Mouse (Mus musculus) stomach, postnatal 0 days (tissue): ENCODE measurements around the gene Taf6.

Experiments used
- CTCF ChIP-seq: IDR thresholded peaks from 2 replicates; pipeline ENCODE4 v1.5.1; 2016; ENCODE audit warnings: antibody characterized with exemption, low read depth, mild to moderate bottlenecking, moderate library complexity
- EP300 ChIP-seq: optimal IDR thresholded peaks from 2 replicates; pipeline ENCODE3; 2016; ENCODE audit warnings: antibody characterized with exemption

- no peak for TF ChIP-seq CTCF
- TF ChIP-seq EP300: no peak
These were observed 38.4 kb upstream of the Taf6 start, which contains the start of gene Nxpe5 for GRCm38 (mm10) chr5:138225700-138226099.
